Mouse (Mus musculus) CH12F3 (cell line): Measurements from ENCODE around the gene Abhd12b.
"Not testable (repeated sequence)": the region's sequence is repeated elsewhere in the genome, so short reads cannot be mapped to it uniquely, and the experiment has no call there.

ENCODE experiments used
- in situ Hi-C: fragments of 300-500 bp; cut with MboI; formaldehyde crosslinking; loops from 2 replicates; pipeline ENCODE4 v1.14.3; 2020; ENCODE audit warnings: low sequenced_read_pairs

Abhd12b gene

DNA sequence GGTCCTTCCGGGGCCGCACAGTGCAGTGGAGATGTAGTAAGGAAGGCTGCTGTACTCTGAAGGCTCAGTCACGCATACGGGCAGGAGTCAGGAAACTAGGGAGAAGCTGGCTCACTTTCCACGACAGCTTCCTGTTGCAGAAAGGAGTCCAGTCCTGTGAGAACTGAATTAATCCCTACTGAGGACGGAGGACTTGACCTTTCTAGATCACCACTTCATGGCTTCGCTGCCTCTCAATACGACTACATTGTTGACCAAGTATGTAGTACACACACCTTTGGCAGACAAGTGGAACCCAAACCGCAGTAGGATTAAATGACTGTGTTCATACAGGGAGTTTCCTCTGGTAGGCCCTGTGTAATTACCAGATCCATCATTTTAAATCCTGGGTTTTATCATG is 16.3 kb upstream of the Abhd12b start:
- in situ Hi-C loops: no loop called here

DNA sequence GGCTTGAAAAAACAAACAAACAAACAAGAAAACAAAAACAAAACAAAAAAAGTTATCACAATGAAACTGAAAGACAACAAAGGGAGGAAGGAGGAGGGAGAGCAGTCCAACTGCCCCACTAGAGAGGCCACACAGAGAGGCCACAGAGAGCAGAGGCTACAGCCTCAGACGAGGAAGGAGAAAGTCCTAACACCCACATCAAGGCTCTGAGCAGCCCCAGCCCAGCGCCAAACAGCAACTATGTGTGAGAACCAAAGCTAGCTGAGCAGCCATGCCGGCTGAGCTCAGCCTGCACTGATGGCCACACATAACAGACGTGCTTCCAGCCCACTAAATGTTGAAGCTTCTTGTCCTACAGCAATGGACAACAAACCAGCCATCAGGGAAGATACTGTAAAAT is 14.1 kb upstream of the Abhd12b start:
- in situ Hi-C loops: no loop called here

DNA sequence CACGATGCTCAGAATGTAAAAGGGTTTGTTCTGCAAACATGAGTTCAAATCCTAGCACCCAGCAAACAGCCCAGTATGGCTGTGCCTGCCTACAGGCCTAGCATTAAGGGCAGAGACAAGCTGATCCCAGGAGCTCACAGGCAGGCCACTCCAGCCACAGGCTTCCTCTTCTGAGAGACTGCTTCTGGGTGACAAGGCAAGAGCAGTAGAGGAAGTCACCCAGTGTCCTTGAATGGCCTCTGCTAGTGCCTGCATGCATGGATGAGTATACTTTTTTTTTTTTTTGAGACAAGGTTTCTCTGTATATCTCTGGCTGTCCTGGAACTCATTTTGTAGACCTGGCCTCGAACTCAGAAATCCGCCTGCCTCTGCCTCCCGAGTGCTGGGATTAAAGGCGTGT is 13.4 kb upstream of the Abhd12b start:
- in situ Hi-C loops: no loop called here

DNA sequence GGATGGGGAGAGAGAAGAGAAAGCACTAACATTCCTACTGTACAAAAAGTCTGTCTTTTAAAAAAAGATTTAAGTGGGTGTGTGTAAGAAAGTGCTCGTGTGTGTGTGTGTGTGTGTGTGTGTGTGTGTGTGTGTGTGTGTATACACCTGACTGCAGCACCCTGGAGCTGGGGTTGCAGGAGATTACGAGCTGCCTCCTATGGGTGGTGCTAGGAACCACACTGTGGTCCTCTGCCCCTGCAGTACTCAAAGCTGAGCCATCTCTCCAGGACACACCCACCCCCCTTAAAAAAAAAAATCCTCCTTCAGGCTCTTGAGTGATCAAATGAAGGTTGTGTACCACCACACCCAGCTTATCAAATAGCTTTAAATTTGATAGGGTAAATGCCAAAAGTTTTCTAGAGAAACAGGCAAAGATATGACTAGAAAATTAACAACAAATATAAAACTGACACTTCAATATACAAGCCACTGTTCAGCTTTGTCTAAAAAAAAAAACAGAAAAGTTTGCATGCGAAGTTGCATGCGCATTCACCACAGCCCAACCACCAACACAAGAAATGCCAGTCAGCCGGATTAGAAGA is 12.9 kb upstream of the Abhd12b start:
- in situ Hi-C loops: no loop called here

DNA sequence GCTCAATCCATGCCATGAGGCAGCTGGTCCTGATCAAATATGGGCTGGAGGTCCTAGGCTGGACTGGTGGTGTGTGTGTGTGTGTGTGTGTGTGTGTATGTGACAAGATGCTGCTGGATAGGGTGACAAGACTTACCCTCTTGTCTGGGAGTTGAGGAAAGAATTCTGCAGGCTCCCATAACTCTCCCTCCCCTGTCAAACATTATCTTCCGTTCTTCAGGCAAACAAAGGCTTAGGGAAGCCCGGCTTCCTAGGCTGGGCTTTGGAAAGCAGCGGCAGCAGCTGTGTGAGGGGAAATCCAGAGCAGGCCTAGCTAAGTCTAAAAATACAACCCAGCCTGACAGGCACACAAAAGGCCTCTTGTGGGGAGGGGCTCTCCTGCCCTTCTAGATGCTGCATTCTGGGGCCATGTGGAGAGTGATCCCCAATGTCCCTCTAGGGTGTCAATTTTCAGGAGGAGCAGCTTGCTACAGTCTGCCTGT is 9.8 kb upstream of the Abhd12b start:
- in situ Hi-C loops: not testable (repeated sequence)

DNA sequence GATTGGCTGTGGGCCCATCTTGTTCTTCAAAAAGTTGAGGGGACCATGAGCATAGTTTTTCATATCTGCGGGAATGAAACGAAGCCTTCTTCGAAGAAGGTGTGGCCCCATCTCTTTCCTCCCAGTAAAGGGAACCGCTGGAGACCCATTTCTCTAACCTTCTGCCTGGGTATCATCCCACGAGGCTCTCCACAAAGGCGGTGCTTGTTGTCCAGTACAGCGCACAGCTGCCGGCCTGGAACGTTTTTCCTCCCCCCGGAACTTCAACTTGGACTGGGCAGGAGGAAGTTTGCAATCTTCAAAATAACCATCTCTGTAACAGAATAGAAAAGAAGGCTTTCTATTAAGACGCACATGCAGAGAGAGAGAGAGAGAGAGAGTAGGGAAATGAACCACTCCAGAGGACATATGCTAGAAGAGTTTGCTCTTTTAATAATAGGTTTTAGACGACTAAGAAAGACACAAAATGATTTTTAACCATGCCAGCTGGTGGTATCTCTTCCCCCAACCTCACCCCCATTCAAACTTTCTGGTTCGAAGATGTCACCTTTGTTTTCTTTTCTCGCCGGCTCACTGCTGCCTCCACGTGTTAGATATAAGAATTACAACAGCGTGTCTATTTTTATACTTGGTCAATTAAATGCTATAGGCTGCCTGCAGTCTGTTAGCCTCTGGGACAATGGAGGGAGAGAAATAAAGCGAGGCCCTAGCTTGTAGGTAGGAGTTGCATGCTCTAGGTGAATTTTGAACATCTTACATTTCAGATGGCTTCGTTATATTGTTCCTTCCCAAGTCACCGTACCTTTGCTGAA is 9.1 kb upstream of the Abhd12b start:
- in situ Hi-C loops: no loop called here

DNA sequence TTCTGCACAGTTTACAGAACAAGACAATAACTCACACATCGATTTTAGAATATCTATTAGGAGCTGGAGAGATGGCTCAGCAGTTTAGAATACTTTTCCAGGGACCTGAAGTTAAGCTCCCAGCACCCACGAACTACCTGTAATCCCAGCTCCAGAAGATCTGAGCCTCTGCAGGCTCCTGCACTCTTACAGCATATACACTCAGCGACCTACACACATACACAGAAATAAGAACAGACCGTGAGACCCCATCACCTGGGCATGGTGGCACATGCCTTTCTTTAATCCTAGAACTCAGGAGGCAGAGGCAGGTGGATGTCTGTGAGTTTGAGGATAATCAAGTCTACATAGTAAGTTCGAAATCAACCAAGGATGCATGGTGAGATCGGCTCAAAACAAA is 8.4 kb upstream of the Abhd12b start:
- in situ Hi-C loops: no loop called here

DNA sequence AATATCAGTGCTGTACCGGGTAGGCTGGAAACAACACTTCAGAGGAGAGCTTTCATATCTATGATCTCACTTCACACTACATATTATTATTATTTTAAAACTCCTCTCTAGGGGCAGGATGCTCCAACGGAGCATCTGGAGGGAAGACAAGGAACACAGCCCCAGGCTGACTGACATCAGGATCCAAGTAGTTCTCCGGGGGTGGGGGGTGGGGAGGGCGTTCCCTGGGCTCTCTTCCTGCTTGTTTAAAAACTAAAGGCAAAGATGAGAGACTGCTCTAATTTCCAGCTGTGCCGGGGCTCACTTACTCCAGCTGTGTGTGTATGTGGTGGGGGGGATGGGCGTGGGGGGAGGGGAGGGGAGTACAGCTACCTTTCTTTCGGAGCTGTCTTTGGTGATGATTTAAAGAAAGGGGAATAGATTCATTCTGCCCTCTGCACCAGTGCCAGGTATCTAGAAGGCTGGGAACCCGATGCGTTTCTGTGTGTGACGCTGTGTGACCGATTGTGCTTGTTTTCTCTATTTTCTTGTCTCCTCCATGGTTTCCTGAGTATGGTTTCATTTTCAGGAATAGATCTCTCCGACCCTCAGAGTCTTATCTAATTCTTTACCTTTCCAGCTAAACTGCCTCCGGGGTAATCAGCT is 5.8 kb upstream of the Abhd12b start:
- in situ Hi-C loops: no loop called here

DNA sequence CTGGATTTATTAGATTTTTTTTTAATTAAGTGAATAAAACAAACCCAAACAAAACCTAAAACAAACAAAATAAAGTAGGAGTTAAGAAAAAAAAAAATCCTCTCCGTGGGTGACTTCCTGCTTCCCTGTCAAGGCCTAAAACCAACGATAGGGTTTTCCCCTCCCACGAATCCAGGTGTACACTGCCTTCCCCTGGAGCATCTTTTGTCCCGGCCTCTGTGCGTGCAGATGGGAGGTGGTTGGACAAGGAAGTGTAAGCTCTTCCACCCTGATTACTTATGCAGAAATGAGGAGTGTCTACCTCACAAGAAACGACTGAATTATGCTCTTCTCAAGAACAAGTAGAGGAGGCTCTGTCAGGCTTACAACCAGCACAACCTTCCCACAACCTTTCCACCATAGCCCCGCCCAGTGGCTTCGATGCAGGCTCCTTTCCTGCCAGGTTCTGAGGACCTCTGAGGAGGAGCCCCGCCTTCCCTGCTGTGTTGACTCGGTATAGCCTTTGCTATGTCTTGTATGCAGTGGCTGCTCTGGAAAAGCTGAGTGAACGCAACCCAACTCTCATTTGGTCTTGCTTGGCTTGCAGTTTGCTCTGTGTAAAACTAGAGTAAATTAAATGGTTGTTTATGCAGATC is 5.2 kb upstream of the Abhd12b start:
- in situ Hi-C loops: no loop called here

DNA sequence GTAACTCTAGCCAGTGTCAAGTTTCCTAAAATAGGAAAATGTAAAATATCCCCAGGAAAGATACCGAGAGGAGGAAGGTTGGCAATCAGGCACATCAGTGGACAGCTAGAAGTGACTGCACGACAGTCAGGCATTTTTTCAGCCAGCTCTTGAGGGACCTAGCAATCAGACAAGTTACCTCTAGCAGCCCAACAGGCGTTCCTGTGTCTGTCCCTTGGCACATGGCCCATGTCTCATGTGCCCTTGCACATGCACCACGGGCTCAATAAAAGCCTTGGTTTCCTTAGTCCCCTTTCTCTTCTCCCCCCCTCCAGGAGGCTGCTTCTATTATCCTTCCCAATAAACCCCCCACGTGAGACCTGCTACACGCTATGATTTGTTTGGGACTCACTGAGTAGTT is 2.3 kb downstream of the Abhd12b start:
- in situ Hi-C loops: no loop called here

DNA sequence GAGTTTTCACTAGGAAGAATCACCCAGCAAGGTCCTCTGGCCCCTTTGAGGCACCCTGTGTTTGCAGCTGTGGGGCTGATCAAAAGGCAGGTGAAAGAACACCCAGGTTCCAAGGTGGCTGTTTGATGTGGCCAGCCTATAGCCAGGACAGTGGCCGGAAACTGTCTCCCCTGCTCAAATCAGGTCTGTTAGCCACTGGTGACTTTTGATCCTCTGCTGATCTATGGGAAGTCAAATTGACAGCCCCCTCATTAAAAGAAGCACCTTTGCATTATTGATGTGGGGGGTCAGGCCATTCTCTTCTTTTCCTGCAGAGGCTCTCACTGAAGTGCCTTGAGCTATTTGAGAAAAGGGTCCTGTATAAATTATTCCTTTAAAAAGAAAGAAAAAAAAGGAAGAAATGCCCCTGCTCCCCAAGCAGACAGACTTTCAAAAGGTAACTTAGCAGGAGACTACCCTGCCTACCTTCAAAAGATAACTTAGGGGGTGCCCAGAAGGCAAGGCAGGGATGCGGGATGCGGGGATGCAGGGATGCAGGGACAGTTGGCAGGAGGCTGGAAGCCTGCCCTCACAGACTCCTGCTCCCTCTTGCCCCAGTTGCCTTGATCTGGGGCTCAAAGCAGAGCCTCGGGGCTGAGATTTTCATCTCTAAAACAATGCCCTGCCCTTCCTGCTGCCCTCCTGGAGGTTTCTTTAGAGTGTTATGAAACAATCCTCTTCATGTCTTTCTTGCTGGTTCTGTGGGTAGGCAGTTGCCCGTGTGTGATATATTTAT is 3.5 kb downstream of the Abhd12b start:
- in situ Hi-C loops: no loop called here

DNA sequence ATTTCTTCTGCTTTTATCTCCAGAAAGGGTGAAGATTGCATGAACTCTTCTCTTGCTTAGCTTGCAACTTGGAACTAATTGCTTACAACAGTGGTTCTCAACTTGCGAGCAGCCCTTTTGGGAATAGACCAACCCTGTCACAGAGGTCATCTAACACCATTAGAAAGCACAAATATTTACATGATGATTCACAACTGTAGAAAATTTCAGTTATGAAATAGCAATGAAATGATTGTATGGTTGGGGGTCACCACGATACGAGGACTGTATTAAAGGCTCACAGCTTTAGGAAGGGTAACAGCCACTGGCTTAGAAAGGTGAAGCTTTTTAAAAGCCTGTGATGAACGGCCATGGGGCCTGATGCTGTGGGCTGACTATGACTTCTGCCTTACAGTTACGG is 7.1 kb downstream of the Abhd12b start:
- in situ Hi-C loops: no loop called here

DNA sequence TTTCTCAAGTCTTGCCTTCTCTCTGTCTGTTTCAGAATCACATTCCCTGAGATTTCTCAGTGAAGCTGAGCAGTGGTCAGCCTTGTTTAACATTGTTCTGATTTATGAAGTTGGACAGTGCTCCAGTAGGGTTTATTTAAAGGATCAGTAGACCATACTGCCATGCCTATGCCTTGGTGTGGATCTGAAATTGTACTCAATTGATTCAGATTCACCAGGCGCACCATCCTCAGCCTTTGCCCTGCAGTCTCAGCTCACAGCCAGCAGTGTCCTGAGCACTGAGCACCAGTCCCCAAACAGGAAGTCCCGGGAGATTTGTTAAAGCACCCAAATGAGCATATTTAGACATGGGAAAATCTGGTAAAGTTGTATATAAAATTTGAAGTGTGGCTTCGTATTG is 10.8 kb downstream of the Abhd12b start:
- in situ Hi-C loops: no loop called here

DNA sequence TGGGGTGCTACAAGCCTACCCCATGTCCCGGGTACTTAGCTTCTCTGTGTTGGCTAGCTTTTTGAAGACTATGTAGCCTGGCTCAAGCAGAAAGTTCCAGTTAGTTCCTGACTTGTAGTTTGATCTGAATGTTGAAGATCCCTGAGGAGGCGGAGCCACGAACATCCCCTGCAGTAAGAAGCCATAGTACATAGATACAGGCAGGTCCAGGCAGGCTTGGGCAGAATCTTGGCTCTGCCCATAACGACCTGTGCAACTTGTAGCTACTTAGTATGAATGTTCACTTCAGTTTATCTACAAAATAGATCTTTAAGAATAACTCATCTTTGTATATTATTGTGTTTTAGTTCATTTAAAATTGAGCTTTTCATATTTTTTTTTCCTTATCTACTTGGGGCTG is 14.0 kb downstream of the Abhd12b start:
- in situ Hi-C loops: no loop called here

DNA sequence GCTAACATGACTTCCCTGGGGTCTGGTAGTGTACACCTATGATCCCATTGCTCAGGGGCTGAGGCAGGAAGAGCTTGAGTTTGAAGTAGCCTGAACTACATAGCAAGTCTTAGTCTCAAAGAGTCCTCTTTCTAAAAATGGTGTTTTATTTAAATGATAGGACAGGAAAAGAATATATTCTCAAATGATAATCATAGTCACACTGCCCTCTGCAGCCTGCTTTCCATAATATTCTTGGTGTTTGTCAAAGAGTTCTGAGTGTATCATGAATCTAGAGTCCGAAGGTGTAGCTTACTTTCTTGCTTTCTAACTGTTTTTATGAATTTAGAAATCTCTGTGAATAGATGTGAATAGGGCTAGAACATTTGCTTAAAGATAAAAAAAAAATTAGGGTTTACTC is 16.0 kb downstream of the Abhd12b start:
- in situ Hi-C loops: no loop called here

DNA sequence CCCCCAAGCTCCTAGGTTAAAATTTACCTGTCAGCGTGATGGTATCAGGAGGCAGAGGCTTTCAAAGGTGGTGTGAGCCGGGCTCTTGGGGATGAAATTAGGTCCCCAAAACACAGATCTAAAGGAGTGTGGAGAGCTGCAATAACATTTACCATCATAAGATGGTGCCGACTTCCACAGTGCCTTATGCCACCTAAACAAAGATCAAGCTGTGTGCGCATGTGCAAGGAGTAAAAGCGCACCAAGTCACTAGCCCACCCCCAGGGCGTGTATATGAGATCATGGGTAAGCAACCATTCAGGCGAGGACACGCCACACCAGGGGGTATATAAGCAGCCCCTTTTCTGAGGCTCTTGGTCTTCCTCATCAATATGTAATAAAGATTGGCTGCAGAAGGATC is 29.6 kb downstream of the Abhd12b start:
- in situ Hi-C loops: not testable (repeated sequence)

DNA sequence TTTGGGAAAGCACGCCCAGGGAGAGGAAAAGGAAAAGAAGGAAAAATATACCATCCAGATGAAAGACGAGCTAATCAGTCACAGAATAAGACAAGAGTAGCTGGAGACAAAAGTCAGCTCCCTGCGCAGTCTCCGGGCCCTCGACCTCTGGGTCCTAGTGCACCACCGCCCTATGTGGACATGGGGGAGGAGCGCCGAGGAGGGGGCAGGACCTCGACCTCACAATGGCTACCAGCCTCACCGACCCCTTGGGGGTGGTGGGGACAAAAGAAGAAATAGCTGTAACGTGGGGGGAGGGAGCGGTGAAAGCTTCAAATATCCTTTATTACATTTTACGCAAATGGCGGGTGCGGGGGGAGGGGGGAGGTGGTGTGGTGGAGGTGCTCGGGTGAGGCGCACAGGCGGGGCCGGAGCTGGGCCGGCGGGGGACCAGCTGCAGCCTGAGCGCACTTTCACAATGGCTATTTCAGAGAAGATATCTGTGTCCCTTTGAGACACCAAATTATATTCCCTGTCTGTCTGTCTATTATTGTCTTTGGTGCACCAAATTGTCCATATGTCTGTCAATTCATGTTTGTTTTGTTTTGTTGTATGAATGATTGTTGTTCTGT is 30.3 kb downstream of the Abhd12b start:
- in situ Hi-C loops: no loop called here

DNA sequence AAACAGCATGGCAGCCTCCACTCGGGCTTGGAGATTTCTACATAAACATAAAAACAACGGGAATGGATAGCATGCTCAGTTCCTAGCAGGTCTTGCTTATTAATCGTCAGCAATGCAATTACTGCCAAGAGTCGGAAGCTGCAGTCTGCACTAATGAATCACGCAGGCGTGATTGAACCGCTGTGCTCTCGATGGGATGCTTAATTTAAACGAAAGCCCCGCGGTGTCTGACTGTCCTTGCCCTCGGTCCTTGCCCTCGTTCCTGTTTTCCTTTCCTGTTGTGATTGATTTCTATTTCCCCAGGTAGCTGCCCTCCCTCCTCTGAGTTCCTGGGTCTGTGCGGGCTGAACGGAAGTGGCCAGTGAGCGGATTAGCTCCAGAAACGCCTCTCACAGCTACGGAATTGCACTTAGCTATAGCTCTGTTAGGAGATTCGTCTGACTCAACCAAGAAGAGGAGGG is 38.4 kb downstream of the Abhd12b start:
- in situ Hi-C loops: no loop called here

DNA sequence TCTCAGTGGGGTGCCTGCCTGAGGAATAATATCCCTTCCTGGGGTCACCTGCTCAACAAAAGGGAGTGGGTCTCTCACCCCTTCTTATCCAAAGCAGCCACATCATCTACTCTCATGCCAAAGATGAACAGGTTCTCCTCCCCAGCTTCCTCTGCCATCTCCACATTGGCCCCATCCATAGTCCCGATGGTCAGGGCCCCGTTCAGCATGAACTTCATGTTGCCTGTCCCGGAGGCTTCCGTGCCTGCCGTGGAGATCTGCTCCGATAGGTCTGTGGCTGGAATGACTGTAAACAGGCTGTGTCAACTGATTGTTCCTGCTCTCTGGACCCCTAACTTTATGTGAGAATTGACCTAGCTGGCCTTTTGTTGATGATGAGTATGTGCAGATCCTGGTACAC is 41.5 kb downstream of the Abhd12b start:
- in situ Hi-C loops: no loop called here

DNA sequence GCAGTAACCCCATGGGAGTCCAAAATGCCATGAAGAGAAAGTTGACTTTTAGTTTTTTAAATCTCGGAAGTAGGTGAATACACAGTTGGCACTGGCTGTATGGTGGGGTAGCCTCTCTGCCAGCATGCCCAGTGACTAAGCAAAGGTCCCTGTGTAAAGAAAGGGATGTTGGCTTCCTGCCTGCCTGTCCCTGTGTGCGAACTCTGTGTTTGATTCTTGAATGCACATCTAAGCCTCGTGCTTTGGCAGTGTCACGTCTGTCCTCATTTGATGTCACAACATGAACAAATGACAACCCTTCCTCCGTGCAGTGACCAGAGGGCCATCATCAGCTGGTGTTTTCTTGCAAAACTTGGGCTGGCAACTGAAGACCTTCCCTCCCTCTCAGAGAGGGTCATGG is 42.4 kb downstream of the Abhd12b start:
- in situ Hi-C loops: no loop called here
